Mouse (Mus musculus): ENCODE data around the gene Slc24a2. TPM values are rescaled to one million over a fixed set of nuclear protein-coding genes. Genes with fewer than 3 reads are reported as not detected.

Slc24a2 gene
- polyA plus RNA-seq, 1 experiment from 2014 or later, result 3.9 TPM

- Histone ChIP-seq H3K4me3 (no peak overlapping the region), H3K27ac (no peak overlapping the region), H3K4me2 (no peak overlapping the region), H3K9ac (no peak overlapping the region), H3K4me1 (no peaks in the 10 kb centered on the region), H3K36me3 (replicated peaks) (no peaks in the 10 kb centered on the region), H3K9me3 (no peaks in the 10 kb centered on the region), H3K27me3 (replicated peaks) (no peaks in the 10 kb centered on the region)
- 86% methylated on average over 8 of the region's 8 CpGs for whole genome bisulfite sequencing
- ATAC-seq (replicated peaks), result no peak
Observed at GRCm38 (mm10) chr4:87032632-87033031, 197.6 kb downstream of the Slc24a2 start.

DNA sequence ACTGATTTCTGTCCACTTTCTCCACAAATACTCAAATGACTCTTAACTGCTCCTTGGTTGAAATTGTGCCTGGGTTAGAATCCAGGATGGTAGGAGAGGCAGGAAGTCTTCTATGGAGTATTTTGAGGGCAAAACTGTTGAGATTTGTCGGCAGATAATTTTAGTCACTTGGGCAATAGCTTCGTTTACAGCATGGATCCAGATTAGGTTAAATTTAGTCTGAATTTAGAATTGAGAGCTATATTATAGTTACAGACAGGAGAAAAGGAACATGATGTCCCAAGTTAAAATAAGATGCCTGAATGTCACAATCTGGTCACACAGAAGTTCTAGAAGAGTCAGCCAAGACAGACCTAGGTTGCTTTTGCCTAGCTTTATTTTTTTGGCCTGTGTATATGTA is 199.2 kb downstream of the Slc24a2 start:
- no peak overlapping the region for H3K9ac ChIP-seq
- no peak overlapping the region for H3K4me3 ChIP-seq
- H3K27ac ChIP-seq, result no peak overlapping the region
- no peaks in the 10 kb centered on the region for H3K36me3 ChIP-seq (replicated peaks)
- no peak overlapping the region for H3K4me2 ChIP-seq
- H3K4me1 ChIP-seq, result no peaks in the 10 kb centered on the region
- ATAC-seq (replicated peaks), result no peak
- 89% methylated on average over 2 of the region's 2 CpGs for WGBS
- no peaks in the 10 kb centered on the region for H3K9me3 ChIP-seq
- H3K27me3 ChIP-seq (replicated peaks), result no peaks in the 10 kb centered on the region

DNA sequence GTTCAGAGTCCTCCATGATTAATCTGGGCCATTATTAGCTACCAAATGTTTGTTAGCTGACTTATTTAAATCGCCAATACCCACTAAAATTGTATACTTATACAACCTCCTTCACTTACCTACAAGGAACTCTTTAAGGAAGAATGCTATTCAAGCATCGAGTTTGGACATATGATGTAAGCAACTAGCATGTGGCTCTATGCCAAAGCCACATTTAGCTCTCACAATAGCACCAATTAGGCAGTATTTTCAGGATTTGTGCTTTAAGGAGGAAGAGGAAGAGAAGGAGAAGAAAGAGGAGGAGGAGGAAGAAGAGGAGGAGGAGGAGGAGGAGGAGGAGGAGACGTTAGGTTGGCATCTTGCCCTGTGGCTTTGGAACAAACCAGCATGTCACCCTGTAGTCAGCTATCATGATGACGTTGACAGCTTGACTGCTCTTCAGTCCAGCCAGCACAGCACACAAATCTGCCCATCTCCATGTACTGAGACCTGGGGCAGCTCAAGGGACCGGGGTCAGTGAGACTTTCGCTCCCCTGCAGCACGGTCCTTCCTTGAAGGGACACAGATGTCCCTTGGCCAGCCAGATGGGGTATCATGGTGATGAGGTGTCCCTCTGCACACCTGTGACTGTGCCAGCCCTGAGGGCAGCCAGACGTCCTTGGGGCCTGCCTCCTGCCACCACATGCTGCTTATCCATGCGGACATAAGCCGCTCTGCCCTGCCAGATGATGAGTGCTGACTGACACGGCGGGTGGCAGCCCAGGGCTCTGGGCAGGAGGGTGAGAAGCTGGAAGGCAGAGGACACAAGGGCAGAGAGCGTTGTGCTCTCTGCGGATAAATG is 203.7 kb downstream of the Slc24a2 start:
- H3K9ac ChIP-seq, result no peak overlapping the region
- no peak overlapping the region for H3K4me2 ChIP-seq
- H3K9me3 ChIP-seq, result no peaks in the 10 kb centered on the region
- WGBS, result 60% methylated on average over 14 of the region's 14 CpGs
- H3K4me1 ChIP-seq, result no peaks in the 10 kb centered on the region
- no peak overlapping the region for H3K4me3 ChIP-seq
- no peaks in the 10 kb centered on the region for H3K36me3 ChIP-seq (replicated peaks)
- H3K27me3 ChIP-seq (replicated peaks), result no peaks in the 10 kb centered on the region
- peak; percentile 50 for ATAC-seq (replicated peaks)
- no peak overlapping the region for H3K27ac ChIP-seq

DNA sequence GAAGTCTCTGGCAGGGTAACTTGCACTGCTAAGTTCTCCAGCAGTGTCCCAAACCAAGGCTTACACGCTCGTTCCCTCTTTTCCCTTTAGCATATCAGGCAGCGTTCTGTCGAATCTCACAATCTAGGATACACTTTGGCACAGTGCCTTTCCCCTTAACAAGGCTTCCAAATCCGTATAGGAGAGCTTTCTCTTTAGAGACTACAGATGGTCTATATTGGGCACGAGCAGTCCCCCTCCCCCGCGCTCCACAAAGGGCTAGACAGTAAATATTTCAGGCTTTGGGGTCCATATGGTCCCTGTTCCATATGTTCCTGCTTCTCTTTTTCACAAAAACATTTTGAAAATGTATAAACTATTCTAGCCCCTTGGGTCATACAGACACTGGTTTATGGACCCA is 205.7 kb downstream of the Slc24a2 start:
- H3K9me3 ChIP-seq, result no peaks in the 10 kb centered on the region
- H3K36me3 ChIP-seq (replicated peaks), result no peaks in the 10 kb centered on the region
- H3K4me2 ChIP-seq, result no peak overlapping the region
- 74% methylated on average over 8 of the region's 8 CpGs for WGBS
- no peak overlapping the region for H3K4me3 ChIP-seq
- no peaks in the 10 kb centered on the region for H3K27me3 ChIP-seq (replicated peaks)
- no peaks in the 10 kb centered on the region for H3K4me1 ChIP-seq
- H3K27ac ChIP-seq, result no peak overlapping the region
- H3K9ac ChIP-seq, result no peak overlapping the region
- ATAC-seq (replicated peaks), result no peak

GRCm38 (mm10) chr4:87021542-87021941 is 208.7 kb downstream of the Slc24a2 start:
- ATAC-seq (replicated peaks), result no peak
- Histone ChIP-seq H3K9ac (no peak overlapping the region), H3K4me2 (no peak overlapping the region), H3K27me3 (replicated peaks) (no peaks in the 10 kb centered on the region), H3K4me3 (no peak overlapping the region), H3K36me3 (replicated peaks) (no peaks in the 10 kb centered on the region), H3K4me1 (no peaks in the 10 kb centered on the region), H3K27ac (no peak overlapping the region), H3K9me3 (no peaks in the 10 kb centered on the region)
- WGBS, result 73% methylated on average over 3 of the region's 3 CpGs

- no peaks in the 10 kb centered on the region for H3K27me3 ChIP-seq (replicated peaks)
- H3K9me3 ChIP-seq, result no peaks in the 10 kb centered on the region
- H3K4me2 ChIP-seq, result no peak overlapping the region
- no peak for ATAC-seq (replicated peaks)
- 56% methylated on average over 13 of the region's 13 CpGs for WGBS
- H3K4me1 ChIP-seq, result no peaks in the 10 kb centered on the region
- H3K27ac ChIP-seq, result no peak overlapping the region
- H3K4me3 ChIP-seq, result no peak overlapping the region
- H3K9ac ChIP-seq, result no peak overlapping the region
- H3K36me3 ChIP-seq (replicated peaks), result no peaks in the 10 kb centered on the region
Observed at GRCm38 (mm10) chr4:87019486-87020105, 210.7 kb downstream of the Slc24a2 start.

DNA sequence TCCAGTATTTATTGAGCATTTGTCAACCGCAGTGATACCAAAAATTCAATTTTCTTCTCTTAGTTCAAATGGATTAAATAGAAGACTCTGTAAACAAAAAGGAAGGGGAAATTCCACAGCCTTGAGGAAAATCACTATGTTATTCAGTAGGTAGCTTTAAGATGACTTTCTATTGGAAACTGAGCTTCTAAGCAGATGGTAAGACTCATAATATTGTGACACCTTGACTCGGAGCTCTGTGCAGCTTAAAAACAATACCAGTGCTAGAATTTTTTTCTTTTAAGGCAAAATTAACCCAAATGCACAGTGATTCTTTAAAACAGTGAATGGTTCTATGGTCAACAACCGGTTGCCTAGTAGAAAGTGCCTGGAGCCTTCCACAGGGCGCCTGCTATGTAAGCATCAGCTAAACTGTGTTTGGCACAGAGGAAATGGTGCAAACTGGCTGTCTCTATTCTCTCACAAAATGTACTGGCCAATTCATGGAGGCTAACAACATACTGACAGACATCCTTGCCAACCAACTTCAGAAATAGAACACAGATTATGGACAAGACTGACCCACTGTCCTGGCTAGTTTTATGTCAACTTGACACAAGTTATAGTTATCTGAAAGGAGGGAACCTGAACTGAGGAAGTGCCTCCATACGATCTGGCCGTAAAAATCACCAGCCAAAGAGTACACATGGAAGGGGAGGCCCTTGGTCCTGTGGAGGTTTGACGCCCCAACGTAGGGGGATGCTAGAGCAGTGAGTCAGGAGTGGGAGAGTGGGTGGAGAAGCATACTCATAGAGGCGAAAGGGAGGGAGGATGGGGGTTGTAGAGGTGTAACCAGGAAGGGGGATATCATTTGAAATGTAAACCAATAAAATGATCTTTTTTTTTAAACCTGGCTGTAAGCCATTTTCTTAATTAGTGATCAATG is 211.9 kb downstream of the Slc24a2 start:
- Histone ChIP-seq H3K4me2 (no peak overlapping the region), H3K27me3 (replicated peaks) (no peaks in the 10 kb centered on the region), H3K9me3 (no peaks in the 10 kb centered on the region), H3K4me3 (no peak overlapping the region), H3K9ac (no peak overlapping the region), H3K4me1 (no peaks in the 10 kb centered on the region), H3K36me3 (replicated peaks) (no peaks in the 10 kb centered on the region), H3K27ac (no peak overlapping the region)
- 90% methylated on average over 9 of the region's 9 CpGs for WGBS
- no peak for ATAC-seq (replicated peaks)

GRCm38 (mm10) chr4:87017464-87017863 is 212.8 kb downstream of the Slc24a2 start:
- no peak overlapping the region for H3K9ac ChIP-seq
- no peak overlapping the region for H3K4me3 ChIP-seq
- WGBS, result 70% methylated on average over 3 of the region's 3 CpGs
- H3K27ac ChIP-seq, result no peak overlapping the region
- no peaks in the 10 kb centered on the region for H3K4me1 ChIP-seq
- H3K4me2 ChIP-seq, result no peak overlapping the region
- H3K9me3 ChIP-seq, result no peaks in the 10 kb centered on the region
- no peaks in the 10 kb centered on the region for H3K36me3 ChIP-seq (replicated peaks)
- no peaks in the 10 kb centered on the region for H3K27me3 ChIP-seq (replicated peaks)
- ATAC-seq (replicated peaks), result no peak

DNA sequence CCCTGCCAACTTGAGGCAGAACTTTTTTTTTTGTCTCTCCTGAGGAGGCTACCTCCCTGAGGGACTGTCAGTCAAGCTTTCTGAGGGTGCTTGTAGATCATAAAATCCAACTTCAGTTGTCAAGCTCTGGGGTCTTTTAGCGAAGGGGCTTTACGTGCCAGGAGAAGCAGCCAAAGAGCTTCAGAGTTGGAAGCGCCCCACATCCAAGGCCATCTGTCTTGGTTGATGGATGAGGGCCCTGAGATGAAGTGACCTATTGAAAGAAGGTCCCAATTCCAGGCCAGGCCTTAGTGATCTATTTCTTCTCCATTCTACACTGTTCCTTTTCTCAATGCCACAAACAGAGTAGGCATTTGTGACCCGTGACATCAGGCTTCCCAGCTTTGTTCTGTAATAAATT is 214.5 kb downstream of the Slc24a2 start:
- ATAC-seq (replicated peaks), result no peak
- no peaks in the 10 kb centered on the region for H3K9me3 ChIP-seq
- no peak overlapping the region for H3K27ac ChIP-seq
- no peak overlapping the region for H3K4me2 ChIP-seq
- no peaks in the 10 kb centered on the region for H3K27me3 ChIP-seq (replicated peaks)
- no peak overlapping the region for H3K9ac ChIP-seq
- H3K4me3 ChIP-seq, result no peak overlapping the region
- no peaks in the 10 kb centered on the region for H3K36me3 ChIP-seq (replicated peaks)
- 89% methylated on average over 4 of the region's 4 CpGs for WGBS
- H3K4me1 ChIP-seq, result no peaks in the 10 kb centered on the region

- Histone ChIP-seq H3K9me3 (no peaks in the 10 kb centered on the region), H3K4me1 (no peaks in the 10 kb centered on the region), H3K4me3 (no peak overlapping the region), H3K9ac (no peak overlapping the region), H3K27ac (no peak overlapping the region), H3K4me2 (no peak overlapping the region), H3K27me3 (replicated peaks) (no peaks in the 10 kb centered on the region), H3K36me3 (replicated peaks) (no peaks in the 10 kb centered on the region)
- WGBS, result 82% methylated on average over 7 of the region's 7 CpGs
- ATAC-seq (replicated peaks), result no peak
Observed at GRCm38 (mm10) chr4:87013721-87014620, 216.3 kb downstream of the Slc24a2 start.

GRCm38 (mm10) chr4:86992470-86992869 is 237.8 kb downstream of the Slc24a2 start:
- WGBS, result 64% methylated on average over 3 of the region's 3 CpGs
- ATAC-seq (replicated peaks), result no peak
- Histone ChIP-seq H3K27ac (no peak overlapping the region), H3K27me3 (replicated peaks) (no peaks in the 10 kb centered on the region), H3K36me3 (replicated peaks) (no peaks in the 10 kb centered on the region), H3K4me2 (no peak overlapping the region), H3K4me3 (no peak overlapping the region), H3K4me1 (peaks cover 4% of the 10 kb centered on the region; the same call in 1 of the 2 replicates), H3K9me3 (no peaks in the 10 kb centered on the region), H3K9ac (no peak overlapping the region)
